Mouse (Mus musculus) kidney, embryonic 14.5 days (tissue): ENCODE results near the gene Rsc1a1. TPM values are rescaled to one million over a fixed set of nuclear protein-coding genes. Genes with fewer than 3 reads are reported as not detected.
A peak's percentile ranks its signal among the peaks of the same experiment; 100 is the strongest.

Experiments
- ATAC-seq: fragments of 200-750 bp; cut with Nextera tagmentation; 2 replicates; pipeline ENCODE4 v1.8.0; 2017; ENCODE audit warnings: moderate number of reproducible peaks, mild to moderate bottlenecking, moderate TSS enrichment, moderate library complexity; ENCODE audit not compliant: low FRiP score, low TSS enrichment
- H3K27ac ChIP-seq: fragments of 300-500 bp; sonication (generic); 2 replicates; pipeline ENCODE4 v1.5.1; 2014; ENCODE audit warnings: low read depth, mild to moderate bottlenecking, low read length, moderate library complexity, mixed read lengths
- H3K27me3 ChIP-seq: fragments of 300-500 bp; sonication (generic); 2 replicates; pipeline ENCODE4 v1.6.1; 2014; ENCODE audit warnings: mild to moderate bottlenecking, low read length; ENCODE audit not compliant: control insufficient read depth, insufficient read depth
- H3K36me3 ChIP-seq: fragments of 300-500 bp; sonication (generic); 2 replicates; pipeline ENCODE4 v1.6.1; 2014; ENCODE audit warnings: low read length, mixed read lengths; ENCODE audit not compliant: control insufficient read depth, insufficient read depth
- H3K4me1 ChIP-seq: fragments of 300-500 bp; sonication (generic); 2 replicates; pipeline ENCODE4 v1.6.1; 2014; ENCODE audit warnings: low read length, mixed read lengths; ENCODE audit not compliant: control insufficient read depth, insufficient read depth
- H3K4me2 ChIP-seq: fragments of 300-500 bp; sonication (generic); replicated peaks from 2 replicates; pipeline ENCODE4 v1.6.1; 2014; ENCODE audit warnings: low read depth, mild to moderate bottlenecking, low read length
- H3K4me3 ChIP-seq: fragments of 300-500 bp; sonication (generic); 2 replicates; pipeline ENCODE4 v1.5.1; 2014; ENCODE audit warnings: mild to moderate bottlenecking, low read length
- H3K9ac ChIP-seq: fragments of 300-500 bp; sonication (generic); 2 replicates; pipeline ENCODE4 v1.6.1; 2014; ENCODE audit warnings: low read depth, mild to moderate bottlenecking, low read length, moderate library complexity
- H3K9me3 ChIP-seq: fragments of 300-500 bp; sonication (generic); 2 replicates; pipeline ENCODE4 v1.6.1; 2016; ENCODE audit warnings: low read length; ENCODE audit not compliant: control insufficient read depth
- WGBS: fragments of 180-500 bp; shearing (Covaris S2); extraction: QIAGEN DNeasy Blood & Tissue Kit; methylation state at CpG from one replicate; pipeline ENCODE4 v1.1.7; 2014; 5-methylcytosine and 5-hydroxymethylcytosine counted together
- polyA plus RNA-seq: library from polyadenylated mRNA; unstranded; fragments of >200 nt; fragmentation: Nextera tagmentation; extraction: Ambion mirVana; gene quantifications from 2 replicates; pipeline ENCODE4 v1.2.1, GENCODE M21; 2014

Gene Rsc1a1
- polyA plus RNA-seq, 1 experiment from 2014 or later = not detected

GRCm38 (mm10) chr4:141682706-141683230, 2.6 kb downstream of the Rsc1a1 start:
- 81% methylated on average over 12 of the region's 12 CpGs for WGBS
- Histone ChIP-seq H3K9me3 (no peaks in the 10 kb centered on the region), H3K9ac (no peak overlapping the region), H3K4me1 (peaks cover 6% of the 10 kb centered on the region), H3K4me2 (no peak overlapping the region), H3K27ac (no peak overlapping the region), H3K27me3 (no peaks in the 10 kb centered on the region), H3K36me3 (peaks cover 45% of the 10 kb centered on the region), H3K4me3 (no peak overlapping the region)
- ATAC-seq = no peak

- ATAC-seq = peak; percentile 19; the same call in 1 of the 2 replicates
- Histone ChIP-seq H3K4me1 (peaks cover 6% of the 10 kb centered on the region), H3K9me3 (no peaks in the 10 kb centered on the region), H3K4me3 (no peak overlapping the region), H3K27me3 (no peaks in the 10 kb centered on the region), H3K4me2 (no peak overlapping the region), H3K36me3 (peaks cover 40% of the 10 kb centered on the region), H3K27ac (no peak overlapping the region; the same call in 1 of the 2 replicates), H3K9ac (no peak overlapping the region; the same call in 1 of the 2 replicates)
- 48% methylated on average over 7 of the region's 7 CpGs for WGBS
These were observed 3.6 kb downstream of the Rsc1a1 start for GRCm38 (mm10) chr4:141681767-141682166.

- Histone ChIP-seq H3K4me1 (peaks cover 6% of the 10 kb centered on the region), H3K27ac (peak overlapping the region; percentile 2; the same call in 1 of the 2 replicates), H3K9me3 (no peaks in the 10 kb centered on the region), H3K36me3 (peaks cover 33% of the 10 kb centered on the region), H3K27me3 (no peaks in the 10 kb centered on the region), H3K4me2 (no peak overlapping the region), H3K9ac (no peak overlapping the region), H3K4me3 (no peak overlapping the region)
- 47% methylated on average over 12 of the region's 12 CpGs for WGBS
- no peak for ATAC-seq
These were observed 4.5 kb downstream of the Rsc1a1 start for GRCm38 (mm10) chr4:141680892-141681291.

- ATAC-seq = no peak
- no peaks in the 10 kb centered on the region for H3K9me3 ChIP-seq
- H3K36me3 ChIP-seq = peaks cover 14% of the 10 kb centered on the region
- 76% methylated on average over 2 of the region's 2 CpGs for WGBS
- no peak overlapping the region for H3K27ac ChIP-seq
- H3K4me2 ChIP-seq = no peak overlapping the region
- H3K27me3 ChIP-seq = no peaks in the 10 kb centered on the region
- H3K9ac ChIP-seq = no peak overlapping the region
- H3K4me1 ChIP-seq = peaks cover 6% of the 10 kb centered on the region
- H3K4me3 ChIP-seq = no peak overlapping the region
These were observed 6.4 kb downstream of the Rsc1a1 start for GRCm38 (mm10) chr4:141679016-141679415.

- no peaks in the 10 kb centered on the region for H3K27me3 ChIP-seq
- ATAC-seq = no peak
- H3K9me3 ChIP-seq = no peaks in the 10 kb centered on the region
- H3K36me3 ChIP-seq = no peaks in the 10 kb centered on the region; the same call in 1 of the 2 replicates
- WGBS = 87% methylated on average over 5 of the region's 5 CpGs
- no peak overlapping the region for H3K9ac ChIP-seq
- H3K27ac ChIP-seq = no peak overlapping the region
- no peak overlapping the region for H3K4me2 ChIP-seq
- H3K4me1 ChIP-seq = no peaks in the 10 kb centered on the region; the same call in 1 of the 2 replicates
- no peak overlapping the region for H3K4me3 ChIP-seq
These were observed 8.9 kb downstream of the Rsc1a1 start for GRCm38 (mm10) chr4:141676462-141676979.

- Histone ChIP-seq H3K27ac (no peak overlapping the region), H3K4me1 (no peaks in the 10 kb centered on the region), H3K9me3 (no peaks in the 10 kb centered on the region), H3K9ac (no peak overlapping the region), H3K36me3 (no peaks in the 10 kb centered on the region), H3K27me3 (no peaks in the 10 kb centered on the region), H3K4me3 (no peak overlapping the region), H3K4me2 (no peak overlapping the region)
- no peak for ATAC-seq
- 74% methylated on average over 13 of the region's 13 CpGs for WGBS
These were observed 13.1 kb downstream of the Rsc1a1 start for GRCm38 (mm10) chr4:141672325-141672724.

- H3K27ac ChIP-seq = no peak overlapping the region
- no peaks in the 10 kb centered on the region for H3K27me3 ChIP-seq
- H3K4me3 ChIP-seq = no peak overlapping the region
- no peaks in the 10 kb centered on the region for H3K36me3 ChIP-seq
- H3K9ac ChIP-seq = no peak overlapping the region
- H3K9me3 ChIP-seq = no peaks in the 10 kb centered on the region
- ATAC-seq = no peak
- no peaks in the 10 kb centered on the region for H3K4me1 ChIP-seq
- WGBS = 79% methylated on average over 4 of the region's 4 CpGs
- no peak overlapping the region for H3K4me2 ChIP-seq
These were observed 14.0 kb downstream of the Rsc1a1 start for GRCm38 (mm10) chr4:141671389-141671788.

- 82% methylated on average over 18 of the region's 18 CpGs for WGBS
- Histone ChIP-seq H3K4me2 (no peak overlapping the region), H3K4me1 (peaks cover 1% of the 10 kb centered on the region; the same call in 1 of the 2 replicates), H3K36me3 (no peaks in the 10 kb centered on the region), H3K9ac (no peak overlapping the region), H3K9me3 (no peaks in the 10 kb centered on the region), H3K27ac (no peak overlapping the region), H3K27me3 (no peaks in the 10 kb centered on the region), H3K4me3 (no peak overlapping the region)
- ATAC-seq = no peak
These were observed 15.3 kb downstream of the Rsc1a1 start for GRCm38 (mm10) chr4:141669898-141670712.

- H3K4me1 ChIP-seq = peaks cover 10% of the 10 kb centered on the region
- peak within 1 kb of the TSS; percentile 67 for H3K27ac ChIP-seq
- peak within 1 kb of the TSS; percentile 92 for H3K9ac ChIP-seq
- peaks cover 16% of the 10 kb centered on the region; the same call in 1 of the 2 replicates for H3K36me3 ChIP-seq
- no peaks in the 10 kb centered on the region for H3K27me3 ChIP-seq
- H3K4me3 ChIP-seq = peak within 1 kb of the TSS; percentile 89
- peak; percentile 5; the same call in 1 of the 2 replicates for ATAC-seq
- WGBS = 70% methylated on average over 8 of the region's 8 CpGs
- no peaks in the 10 kb centered on the region for H3K9me3 ChIP-seq
- H3K4me2 ChIP-seq = peak within 1 kb of the TSS; percentile 92
These were observed 20.6 kb downstream of the Rsc1a1 start, which contains the start of gene Plekhm2 for GRCm38 (mm10) chr4:141664799-141665198. Plekhm2 (minus strand) TSS chr4:141664899.
